Mouse (Mus musculus): ENCODE data around the gene Milr1.

DNA sequence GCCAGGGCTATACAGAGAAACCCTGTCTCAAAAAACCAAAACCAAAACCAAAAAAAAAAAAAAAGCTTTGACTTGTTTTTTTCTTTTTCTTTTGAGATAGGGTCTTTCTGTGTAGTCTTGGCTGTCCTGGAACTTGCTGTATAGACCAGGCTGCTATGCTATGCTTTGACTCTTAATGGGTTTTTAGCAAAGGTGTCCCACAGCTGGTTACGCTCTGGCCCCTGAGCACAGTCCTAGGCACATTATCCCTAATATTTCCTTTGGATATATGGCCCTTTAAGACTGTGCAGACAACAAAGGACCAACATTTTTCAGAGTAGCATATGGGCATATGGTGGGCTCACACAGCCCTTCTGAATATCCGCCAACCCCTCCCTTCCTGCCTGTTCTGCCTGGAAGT is 11.9 kb upstream of the Milr1 start:
- TF ChIP-seq CTCF (IDR thresholded peaks at IDR 0.05; ENCODE audit: control insufficient read depth, insufficient read depth, insufficient read length) (no peak), MYOD1 (IDR thresholded peaks at IDR 0.05; ENCODE audit: control insufficient read depth, insufficient read length, low read depth) (no peak), MYOG (IDR thresholded peaks at IDR 0.05; ENCODE audit: control insufficient read depth, extremely low read depth, insufficient read length) (no peak), FOSL1 (IDR thresholded peaks at IDR 0.05; ENCODE audit: insufficient read depth, low read length, poor library complexity, severe bottlenecking) (no peak)
